Mouse (Mus musculus) kidney, adult 18-20 months (tissue): ENCODE results near the gene Rasgef1b.
"Not testable (repeated sequence)": the region's sequence is repeated elsewhere in the genome, so short reads cannot be mapped to it uniquely, and the experiment has no call there.

Source experiments
- DNase-seq: peaks from one replicate; pipeline ENCODE4 v3.0.0; 2021

Rasgef1b gene

DNA sequence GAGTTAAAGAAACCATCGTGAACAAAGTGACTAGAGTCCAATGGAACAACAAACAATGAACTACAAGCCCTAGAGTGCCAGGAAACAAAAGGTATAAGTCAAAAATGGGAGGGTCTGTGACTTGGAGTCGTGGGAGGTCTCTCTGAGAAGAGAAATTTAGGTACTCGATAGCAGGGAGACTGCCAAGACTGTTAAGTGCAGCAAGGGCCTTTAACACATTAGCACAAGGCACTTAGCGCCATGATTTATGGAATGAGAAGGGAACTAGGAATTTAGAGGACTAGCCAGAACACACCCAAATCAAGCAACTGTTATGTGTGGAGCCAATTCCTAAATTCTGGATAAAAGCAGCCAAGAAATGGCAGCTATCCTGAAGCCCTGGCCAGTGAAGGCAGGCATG, 490.7 kb downstream of the Rasgef1b start:
- no peak for DNase-seq

DNA sequence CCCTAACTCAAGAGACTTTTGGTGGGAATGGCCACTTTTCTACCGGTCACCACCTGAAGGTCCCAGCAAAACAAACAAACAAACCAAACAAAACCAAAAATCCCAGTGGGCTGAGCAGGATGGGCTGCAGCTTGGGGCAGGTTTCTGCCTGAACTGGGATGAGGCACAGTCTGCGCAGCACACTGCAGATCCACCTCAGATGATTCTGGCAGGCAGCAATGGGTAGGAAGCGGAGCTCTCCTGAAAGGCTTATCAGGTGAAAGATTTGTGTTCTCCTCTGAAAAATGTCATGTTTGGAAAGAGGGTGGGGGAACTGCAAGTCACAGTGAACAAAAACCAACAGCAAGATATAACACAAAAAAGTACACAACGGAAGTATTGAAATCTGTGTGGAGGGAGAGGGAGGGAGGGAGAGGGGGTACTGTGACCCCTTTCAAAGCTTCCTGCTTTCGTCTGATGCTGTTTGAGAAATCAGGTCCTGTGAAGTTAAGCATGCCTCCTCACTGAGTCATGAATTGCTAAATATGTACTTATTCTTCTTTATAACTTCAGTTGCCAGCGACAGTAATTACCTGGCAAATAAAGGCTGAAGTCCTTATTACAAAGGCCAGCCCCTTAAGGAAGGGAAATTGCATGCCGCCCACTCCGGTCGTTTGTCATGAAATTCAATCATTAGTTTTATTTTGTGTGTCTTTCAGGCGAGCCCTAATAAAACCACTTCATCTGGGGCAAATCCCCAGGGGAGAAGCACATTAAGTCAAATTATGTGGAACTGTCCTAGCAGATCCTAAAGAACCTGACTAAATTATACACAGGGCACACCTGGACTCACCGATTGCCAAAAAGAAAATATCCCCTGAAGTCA, 491.7 kb downstream of the Rasgef1b start:
- no peak for DNase-seq

DNA sequence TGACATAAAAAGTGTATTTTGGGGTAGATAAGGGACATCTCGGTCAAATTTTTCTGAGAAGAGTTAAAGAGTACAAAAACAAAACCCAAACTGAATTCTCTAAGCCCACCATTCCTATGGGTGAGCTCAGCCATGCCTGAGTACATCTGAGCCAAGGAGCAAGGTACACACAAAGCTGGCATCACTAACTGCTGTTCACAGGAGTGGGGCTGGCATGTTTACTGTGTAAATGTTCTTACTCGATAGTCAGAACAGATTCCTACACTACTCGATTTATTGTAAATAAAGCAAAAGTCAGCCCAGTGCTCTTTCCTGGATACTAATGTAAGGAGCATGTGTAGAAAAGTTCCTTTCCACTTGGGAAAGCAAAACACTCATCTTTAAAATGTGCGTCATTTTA, 492.4 kb downstream of the Rasgef1b start:
- no peak for DNase-seq

DNA sequence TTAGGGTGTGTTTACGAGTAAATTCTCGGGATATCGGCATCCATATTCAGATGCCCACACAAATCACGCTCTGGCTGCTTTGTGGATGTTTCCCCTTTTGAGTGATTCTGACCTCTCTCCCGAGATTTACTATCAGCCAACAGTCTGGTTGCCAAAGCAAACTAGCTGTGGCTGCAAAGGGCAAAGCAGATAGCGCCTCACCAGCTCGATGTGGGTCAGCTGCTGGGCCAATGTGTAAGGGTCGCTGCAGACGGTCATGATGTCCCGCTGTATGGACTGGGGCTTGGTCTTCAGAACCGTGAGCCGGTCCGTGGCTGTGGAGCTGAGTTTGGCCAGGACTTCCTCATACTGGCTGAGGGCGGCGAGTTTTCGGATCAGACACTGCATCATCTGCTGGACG, 494.6 kb downstream of the Rasgef1b start:
- no peak for DNase-seq

DNA sequence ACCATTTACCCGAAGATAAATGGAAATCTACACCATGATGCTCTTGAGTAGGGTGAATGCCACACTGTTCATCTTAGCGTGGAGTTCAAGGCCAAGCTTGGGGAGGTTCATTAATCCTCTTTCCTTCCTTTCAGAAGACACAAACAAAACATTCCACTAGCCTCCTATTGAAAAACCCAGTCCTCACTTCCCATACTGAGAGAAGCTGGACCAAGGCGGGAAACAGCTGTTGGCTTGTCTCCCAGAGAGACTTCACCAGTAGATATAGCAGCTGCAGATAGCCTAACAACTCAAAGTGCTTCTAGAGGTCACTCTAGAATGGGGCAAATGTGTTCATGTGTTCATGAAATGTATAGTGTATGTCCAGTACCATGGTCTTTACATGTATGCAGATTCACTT, 495.7 kb downstream of the Rasgef1b start:
- DNase-seq, result no peak

DNA sequence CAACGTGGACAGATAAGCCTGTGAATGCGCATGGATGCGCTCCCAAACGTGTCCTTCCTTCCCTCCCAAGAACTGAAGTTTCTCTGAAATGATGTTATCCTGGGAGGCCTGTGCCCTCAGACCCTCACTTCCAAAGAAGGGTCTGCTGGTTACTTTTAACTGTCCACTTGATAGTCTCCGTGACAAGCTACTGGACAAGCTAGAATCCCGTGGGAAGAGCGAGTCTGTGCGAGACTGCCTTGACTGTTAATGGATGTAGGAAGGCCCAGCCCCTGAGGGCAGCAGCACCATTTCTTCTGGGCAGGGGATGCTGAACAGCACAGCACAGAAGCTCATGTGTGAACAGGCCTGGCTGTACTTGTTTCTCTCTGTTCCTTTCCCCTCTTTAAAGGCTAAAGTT, 496.5 kb downstream of the Rasgef1b start:
- no peak for DNase-seq

DNA sequence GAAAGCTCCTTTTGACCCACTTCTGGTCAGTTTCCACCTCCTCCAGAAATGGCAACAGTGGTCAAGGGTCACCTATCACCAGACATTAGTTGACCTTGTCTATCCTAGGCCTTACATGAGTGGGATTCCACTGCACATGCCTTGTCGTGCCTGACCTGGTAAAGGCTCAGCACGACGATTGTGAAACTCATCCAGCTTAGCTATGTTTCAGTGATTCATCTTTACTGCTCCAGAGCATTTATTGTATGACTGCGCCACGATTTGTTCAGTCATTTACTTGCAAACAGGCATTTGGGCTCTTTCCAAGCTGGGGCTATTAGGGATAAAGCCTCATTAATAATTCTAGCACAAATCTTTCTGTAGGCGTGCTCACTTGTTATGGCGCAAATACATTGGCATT, 498.4 kb downstream of the Rasgef1b start:
- DNase-seq, result no peak

DNA sequence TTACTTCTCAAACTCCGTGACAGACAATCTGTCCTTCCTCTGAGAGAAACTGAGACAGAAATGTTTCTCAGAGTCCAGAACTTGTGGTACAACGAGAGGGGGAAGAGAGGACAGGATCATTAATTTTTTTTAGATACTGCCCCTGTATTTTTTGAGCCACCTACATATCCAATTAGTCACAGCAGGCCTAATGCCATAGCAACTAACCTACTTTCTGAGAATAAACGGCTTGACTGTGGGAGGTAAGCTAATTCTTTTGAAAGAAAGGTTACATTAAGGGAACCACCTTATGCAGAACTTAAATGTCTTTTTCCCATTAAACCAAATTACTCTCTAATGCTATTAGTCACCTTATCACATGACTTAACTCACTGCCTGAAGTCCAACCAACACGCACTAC, 501.5 kb downstream of the Rasgef1b start:
- DNase-seq, result no peak

DNA sequence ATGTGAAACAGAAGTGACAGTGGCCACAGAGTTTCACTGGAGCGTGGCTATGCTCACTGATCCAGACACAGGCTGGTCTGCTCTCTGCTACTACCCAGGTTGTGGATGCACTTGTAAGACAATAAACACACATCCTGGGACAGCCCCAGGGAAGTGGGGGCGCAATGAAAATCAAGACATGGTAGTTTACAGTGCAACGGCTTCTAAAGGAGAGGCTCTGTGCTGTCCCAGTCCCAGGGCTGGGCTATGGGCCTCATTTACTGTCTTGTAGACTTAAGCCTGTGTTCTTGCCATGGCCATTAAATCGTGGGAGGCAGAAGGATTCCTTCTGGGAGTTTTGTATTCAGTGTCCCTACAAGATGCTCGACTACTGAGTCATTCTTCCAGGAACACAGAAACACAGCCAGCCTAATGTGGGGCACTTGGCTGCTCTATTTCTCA, 504.3 kb downstream of the Rasgef1b start:
- DNase-seq, result no peak

DNA sequence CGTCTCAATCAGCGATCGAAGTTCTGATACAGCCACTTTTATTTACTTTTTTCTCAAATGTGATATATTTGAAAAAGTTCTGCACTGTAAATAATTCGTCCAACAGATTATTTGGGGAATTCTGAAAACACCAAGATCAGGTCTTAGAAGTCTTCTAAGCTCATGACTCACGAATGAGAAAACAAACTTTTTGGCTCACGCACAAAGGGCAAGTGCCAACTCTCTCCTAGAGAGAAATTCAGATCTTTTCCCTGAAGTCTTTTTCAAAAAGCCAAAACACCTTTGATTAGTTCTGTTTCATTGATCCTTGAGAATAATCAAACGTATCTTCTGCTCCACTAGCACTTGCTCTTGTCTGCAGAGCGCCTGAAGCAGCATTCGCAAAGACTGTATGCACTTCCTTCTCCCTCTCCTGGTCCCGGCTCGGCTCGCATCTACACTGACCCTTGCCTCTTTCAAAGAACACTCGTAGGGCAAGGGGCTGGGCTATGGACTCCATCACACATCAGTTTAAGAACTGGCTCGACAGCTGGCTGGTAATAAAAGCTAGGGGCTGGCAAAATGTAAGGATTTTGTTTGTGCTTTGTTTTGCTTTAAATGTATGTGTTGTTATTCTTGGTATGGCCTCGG, 504.9 kb downstream of the Rasgef1b start:
- no peak for DNase-seq

DNA sequence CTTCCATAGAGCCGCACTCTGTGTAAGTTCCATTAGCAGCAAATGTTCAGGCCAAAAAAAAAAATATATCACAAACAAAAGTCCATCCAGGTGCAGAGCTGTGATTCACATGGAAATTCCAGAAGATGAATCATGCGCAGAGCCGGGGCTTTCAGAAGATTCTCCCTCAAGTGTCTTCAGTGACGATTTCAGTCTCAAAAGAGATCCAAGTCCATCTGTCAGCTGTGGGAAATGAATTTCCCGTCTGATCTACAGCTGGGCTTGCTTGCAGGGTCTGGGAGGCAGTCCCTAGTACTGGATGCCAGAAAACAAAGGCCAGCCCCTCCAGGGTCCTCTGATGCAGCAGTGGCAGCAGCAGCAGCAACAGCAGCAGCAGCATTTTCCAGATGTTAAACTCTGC, 510.5 kb downstream of the Rasgef1b start:
- no peak for DNase-seq

DNA sequence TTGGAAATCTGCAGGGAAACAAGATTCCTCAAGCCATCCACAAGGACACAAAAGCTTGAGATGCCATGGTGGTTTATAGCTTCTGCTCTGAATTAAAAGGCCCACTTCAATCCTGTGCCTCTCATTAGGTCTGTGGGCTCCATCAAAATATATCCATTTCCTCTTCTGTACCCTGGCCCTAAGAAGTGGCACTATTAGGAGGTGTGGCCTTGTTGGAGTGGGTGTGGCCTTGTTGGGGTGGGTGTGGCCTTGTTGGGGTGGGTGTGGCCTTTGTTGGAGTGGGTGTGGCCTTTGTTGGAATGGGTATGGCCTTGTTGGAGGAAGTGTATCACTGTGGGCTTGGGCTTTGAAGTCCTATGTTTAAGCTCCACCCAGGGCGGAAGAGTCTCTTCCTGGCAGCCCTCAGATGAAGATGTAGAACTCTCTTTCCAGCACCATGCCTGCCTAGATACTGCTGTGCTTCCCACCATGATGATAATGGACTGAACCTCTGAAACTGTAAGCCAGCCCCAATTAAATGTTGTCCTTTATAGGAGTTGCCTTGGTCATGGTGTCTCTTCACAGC, 512.2 kb downstream of the Rasgef1b start:
- DNase-seq, result not testable (repeated sequence)

DNA sequence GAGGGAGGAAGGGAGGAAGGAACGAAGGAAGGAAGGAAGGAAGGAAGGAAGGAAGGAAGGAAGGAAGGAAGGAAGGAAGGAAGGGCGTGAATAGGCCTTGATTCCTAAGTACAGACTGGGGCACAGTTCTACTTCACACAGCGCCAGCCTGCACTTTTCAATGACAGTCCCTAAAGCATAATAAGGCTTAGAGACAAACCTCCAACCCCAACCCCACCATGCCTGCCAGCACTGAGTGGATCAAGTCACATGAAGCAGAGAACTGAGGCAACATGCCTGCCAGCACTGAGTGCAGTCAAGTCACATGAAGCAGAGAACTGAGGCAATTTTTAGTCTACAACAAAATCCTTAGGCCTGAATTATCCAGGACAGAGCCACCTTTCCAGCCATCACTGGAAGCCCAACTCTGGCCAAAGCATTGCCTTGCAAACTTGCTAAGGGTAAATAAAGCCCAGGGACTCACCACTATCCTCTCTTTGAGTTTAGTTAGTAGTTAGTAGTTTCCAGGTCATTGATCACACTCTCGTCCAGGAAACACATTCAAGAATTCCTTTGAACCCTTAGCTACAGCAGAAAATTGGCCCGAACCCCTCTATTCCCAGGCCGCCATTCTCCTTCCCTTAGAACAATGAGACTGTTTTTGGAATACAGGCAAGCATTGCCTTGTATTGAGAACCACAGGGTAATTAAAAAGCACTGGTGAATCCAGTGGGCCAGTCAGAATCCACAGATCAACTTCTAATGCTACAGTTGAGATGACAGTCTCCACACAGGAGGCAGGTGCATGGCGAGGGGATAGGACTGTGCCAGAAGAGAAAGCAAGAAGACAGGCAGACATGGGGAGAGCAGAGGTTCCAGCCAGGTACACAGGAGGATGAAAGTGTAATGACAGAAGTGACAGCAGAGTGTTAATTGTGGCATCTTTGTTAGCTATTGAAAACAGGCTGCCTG, 513.4 kb downstream of the Rasgef1b start:
- no peak for DNase-seq

DNA sequence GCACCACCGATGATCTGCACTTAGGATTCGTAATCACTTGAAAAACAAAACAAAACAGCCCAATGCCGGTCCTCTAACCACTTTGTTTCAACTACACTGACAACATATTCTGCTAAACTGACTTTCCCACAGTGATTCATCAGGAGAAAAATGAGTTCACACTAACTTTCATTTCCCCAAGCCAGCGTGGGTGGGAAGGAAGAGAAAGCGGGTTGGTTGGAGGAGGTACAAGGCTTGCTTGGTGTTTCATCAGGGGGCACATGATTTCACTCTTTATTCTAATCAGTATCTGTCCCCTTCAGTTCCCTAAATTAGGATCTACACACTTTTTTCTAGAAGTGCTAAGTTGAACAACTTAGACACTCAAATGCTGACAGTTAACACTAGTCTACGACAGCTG, 514.5 kb downstream of the Rasgef1b start:
- DNase-seq, result no peak

DNA sequence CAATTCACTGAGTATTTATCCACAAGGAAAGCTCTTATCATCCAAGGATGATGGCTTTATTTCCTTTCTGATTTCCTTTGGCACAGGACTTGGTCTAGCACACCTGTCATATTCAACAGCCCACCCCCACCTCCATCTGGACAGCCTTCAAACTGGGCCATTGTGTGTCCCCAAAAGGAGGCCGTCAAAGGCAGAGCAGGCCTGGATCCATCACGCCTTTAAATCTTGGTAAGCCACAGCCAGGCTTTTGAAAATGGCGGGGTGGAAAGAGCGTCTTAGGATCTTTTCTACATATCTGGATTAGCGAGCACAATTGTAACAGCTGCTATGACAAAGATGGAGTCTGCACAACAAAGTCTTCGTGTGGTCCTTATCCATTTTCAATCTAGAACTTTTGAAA, 515.7 kb downstream of the Rasgef1b start:
- no peak for DNase-seq

DNA sequence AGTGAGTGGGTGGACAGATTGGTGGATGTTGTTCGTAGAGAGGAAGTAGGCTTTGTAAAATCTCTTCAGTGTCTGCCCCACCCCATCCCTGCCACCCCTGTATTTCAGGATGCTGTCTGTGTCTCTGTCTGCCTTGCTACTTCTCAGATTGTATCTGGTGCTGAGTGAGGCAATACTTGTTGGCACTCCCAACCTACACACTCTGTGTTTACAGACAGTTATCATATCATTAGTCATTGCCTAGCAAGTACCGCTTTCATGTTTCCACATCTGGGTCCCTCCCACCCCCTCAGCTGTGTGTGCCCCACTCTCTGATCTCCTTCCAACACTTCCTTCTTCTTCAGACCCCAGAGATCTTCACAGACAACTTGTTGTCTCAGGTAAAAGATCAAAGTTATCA, 525.4 kb downstream of the Rasgef1b start:
- no peak for DNase-seq

DNA sequence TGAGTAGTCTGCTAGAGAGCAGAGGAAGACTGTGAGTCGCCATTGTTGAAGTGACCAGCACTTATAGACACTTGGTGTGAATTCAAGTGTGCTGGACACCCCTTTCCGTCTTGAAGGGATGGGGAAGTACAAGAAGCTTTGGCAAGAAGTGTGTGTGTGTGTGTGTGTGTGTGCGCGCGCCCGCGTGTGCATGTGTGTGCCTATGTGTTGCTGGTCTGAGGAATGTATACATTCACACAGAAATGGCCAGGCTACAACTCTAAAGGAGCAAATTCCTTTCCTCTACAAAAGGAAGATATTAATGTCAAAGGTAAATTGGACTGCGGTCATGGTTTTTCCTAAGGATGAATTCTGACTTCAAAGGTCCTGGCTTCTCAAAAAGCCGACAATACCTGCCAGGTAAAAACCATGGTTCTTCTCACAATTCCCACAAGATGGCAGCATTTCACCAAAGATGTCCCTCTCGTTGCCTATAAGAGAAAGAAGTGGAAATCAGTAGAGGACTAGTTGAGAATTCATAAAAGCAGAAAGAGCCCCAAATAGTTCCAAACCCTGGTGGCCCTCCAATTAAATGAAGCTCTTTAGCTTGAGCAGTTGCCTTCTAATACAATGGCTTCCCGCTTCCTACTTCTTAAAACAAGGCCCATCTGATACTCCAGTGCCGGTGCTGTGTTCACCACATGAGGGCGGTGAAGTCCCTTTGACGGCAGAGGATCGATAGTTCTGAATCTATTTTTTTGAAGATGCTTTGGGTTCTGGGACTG, 526.6 kb downstream of the Rasgef1b start:
- peak; percentile 55 for DNase-seq

DNA sequence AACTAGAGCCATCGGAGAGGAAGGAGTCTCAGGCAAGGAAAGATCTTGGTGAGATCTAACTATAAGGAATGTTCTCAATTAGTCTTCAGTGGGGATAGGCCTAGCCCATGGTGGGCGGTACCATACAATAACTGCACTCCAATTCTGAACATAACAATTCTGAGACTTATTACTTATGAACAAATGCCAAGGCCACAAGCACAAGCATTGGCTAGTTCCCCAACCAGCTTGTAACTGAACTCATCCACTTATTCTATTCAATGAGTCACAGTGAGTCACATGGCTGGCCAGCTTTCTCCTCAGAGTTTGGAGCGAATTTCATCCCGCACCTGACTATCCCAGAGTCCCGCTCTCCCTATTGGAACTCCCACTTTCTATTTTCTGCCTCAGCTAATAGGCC, 533.4 kb downstream of the Rasgef1b start:
- no peak for DNase-seq

DNA sequence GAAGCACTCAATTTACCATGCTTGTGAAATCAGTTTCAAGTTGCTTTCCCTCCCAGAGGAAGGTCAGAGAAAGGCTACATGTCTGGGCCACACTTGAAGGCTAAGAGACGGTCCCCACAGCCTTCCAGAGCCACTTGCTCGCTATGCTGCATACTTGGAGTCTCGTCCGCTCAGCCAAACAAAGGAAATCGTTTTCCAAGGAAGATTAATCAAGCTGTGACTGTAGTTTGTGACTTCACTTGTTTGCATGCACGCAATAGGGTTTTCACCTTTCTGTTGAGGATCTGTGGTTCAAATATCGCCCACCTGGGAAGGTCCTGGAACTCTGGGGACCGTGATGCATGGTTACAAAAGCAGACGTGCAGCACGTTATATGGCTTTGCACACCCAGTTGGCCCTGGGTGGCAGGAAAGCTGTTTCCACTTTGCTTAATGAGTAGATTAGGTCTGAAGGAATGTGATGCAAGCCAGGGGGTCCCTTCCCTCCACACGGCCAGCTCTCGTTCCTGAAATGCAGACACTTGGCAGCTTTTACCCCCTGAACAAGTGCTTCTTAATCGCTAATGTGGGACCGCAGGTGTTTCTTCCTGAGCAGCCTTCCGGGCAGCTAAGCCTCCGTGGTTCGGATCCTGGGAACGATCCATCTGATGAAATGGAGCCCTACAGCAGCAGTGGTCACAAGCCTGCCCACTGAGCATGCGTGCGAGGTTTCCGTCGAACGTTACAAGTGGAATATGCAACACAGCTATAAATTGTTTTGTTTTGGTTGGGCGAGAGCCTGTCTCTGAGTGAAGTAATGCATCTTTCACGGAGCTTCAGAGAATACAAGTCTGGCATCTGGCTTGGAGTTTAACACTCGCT, 537.7 kb downstream of the Rasgef1b start:
- DNase-seq, result no peak

DNA sequence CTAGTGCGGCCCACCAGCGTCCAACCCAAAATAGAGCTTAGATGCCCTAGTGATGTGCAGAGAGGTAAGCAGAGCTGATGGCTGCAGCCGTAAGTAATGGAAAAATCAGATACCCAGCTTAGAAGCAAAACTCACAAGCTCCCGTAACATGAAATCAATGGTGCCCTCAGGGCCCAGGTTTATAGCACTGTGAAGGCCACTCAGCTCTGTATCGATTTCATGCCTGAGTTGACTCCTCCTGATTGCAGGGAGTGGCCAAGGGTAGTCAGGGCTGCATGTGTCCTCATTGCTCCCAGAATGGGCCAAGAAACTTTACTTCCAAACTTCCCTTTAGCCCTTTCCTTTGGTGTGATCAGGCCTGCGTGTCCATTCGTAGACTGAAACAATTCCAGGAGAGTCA, 545.2 kb downstream of the Rasgef1b start:
- DNase-seq, result no peak
